Mouse (Mus musculus): Measurements from ENCODE around the gene Arvcf. TPM values are rescaled to one million over a fixed set of nuclear protein-coding genes. Genes with fewer than 3 reads are reported as not detected.

Gene Arvcf
- 66.9 and 71.0 TPM in 2 replicates for polyA plus RNA-seq (2014; fragmentation: Nextera tagmentation; extraction: Ambion mirVana)

DNA sequence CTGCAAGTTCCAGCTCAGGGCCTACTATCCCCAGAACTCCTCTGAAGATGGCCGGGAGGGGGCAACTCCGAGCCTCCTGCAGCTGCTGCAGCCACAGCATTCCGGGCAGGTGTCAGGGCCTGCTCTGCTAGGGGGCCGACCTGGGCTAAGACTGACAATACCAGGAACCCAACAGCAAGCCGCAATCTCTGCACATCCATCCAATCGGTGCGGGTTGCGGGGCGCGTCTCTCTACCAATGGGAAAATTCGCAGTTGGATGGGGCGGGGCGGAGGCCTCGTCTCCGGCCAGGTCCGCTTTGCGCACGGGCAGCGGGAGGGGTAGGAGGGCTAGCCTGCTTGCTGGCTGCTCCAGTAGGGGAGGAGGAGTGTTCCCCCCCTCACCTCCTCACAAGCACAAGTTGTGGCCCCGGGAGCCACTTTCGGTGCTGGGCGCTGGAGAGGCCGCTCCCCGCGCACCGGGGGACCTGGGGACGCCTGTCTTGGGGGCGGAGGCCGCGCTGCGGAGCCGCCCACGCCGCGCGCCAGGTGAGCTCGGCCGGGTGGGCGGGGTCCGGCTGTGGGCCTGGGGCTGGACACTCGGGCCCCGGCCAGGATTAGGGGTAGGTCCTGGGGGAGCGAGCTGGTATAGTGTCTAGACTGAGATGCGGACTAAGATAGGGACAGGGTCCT lies at the start of gene Arvcf, which contains the start of gene Tango2:
Arvcf (plus strand) TSS at position 252 of the 670 bp plus-strand sequence.
Tango2 (minus strand) TSS at position 173 of the 670 bp plus-strand sequence.
- Histone ChIP-seq H3K27ac (ENCODE audit: low read depth, low read length) (no peak within 1 kb of the TSS), H3K4me3 (ENCODE audit: low read depth, low read length) (peak within 1 kb of the TSS; percentile 88), H3K9ac (ENCODE audit: low read length) (peak within 1 kb of the TSS; percentile 81), H3K4me2 (peak within 1 kb of the TSS; percentile 96), H3K36me3 (ENCODE audit: control insufficient read depth, insufficient read depth, low read length) (no peaks in the 10 kb centered on the region), H3K27me3 (ENCODE audit: control insufficient read depth, insufficient read depth, low read length) (no peaks in the 10 kb centered on the region; the same call in 1 of the 2 replicates), H3K4me1 (ENCODE audit: control insufficient read depth, insufficient read depth, low read length) (peaks cover 21% of the 10 kb centered on the region), H3K9me3 (ENCODE audit: control insufficient read depth, low read length) (no peaks in the 10 kb centered on the region)
- 1% methylated on average over 43 of the region's 44 CpGs for WGBS
- peak; percentile 82 for ATAC-seq (ENCODE audit: low FRiP score)
- peak; percentile 96 for DNase-seq (ENCODE audit: low spot score, missing footprints)

DNA sequence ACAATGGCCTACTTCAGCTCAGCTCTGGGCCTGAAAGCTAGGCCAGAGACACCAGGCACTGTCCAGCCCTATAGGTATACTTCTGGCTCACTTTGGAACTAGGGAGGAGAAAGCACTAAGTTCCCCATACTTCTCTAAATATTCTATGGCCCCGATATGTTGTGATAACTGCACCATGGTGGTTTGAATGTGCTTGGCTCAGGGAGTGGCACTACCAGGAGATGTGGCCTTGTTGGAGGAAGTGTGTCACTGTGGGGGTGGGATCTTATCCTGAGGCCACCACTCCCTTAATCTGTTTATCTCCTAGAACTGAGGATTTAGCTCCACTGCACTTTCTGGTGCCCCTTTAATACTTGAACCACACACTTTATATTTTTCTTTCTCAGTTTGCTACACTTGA lies 39.8 kb upstream of the Arvcf start:
- H3K27ac ChIP-seq (ENCODE audit: low read depth, low read length), result no peak overlapping the region
- no peak for DNase-seq (ENCODE audit: low spot score, missing footprints)
- 0 out of 2 replicates have a peak, but pooled peaks cover 1% of the 10 kb centered on the region for H3K36me3 ChIP-seq (ENCODE audit: control insufficient read depth, insufficient read depth, low read length)

GRCm38 (mm10) chr16:18318992-18319391 lies 29.0 kb upstream of the Arvcf start:
- ATAC-seq (ENCODE audit: low FRiP score), result no peak
- Histone ChIP-seq H3K27me3 (ENCODE audit: control insufficient read depth, insufficient read depth, low read length) (no peaks in the 10 kb centered on the region), H3K9me3 (ENCODE audit: control insufficient read depth, low read length) (no peaks in the 10 kb centered on the region), H3K9ac (ENCODE audit: low read length) (no peak overlapping the region), H3K4me3 (ENCODE audit: low read depth, low read length) (no peak overlapping the region), H3K4me2 (no peak overlapping the region), H3K4me1 (ENCODE audit: control insufficient read depth, insufficient read depth, low read length) (no peaks in the 10 kb centered on the region), H3K36me3 (ENCODE audit: control insufficient read depth, insufficient read depth, low read length) (no peaks in the 10 kb centered on the region), H3K27ac (ENCODE audit: low read depth, low read length) (no peak overlapping the region)
- no peak for DNase-seq (ENCODE audit: low spot score, missing footprints)
- 82% methylated on average over 3 of the region's 3 CpGs for WGBS

More for the DNA sequence above, 39.8 kb upstream of the Arvcf start:
- Histone ChIP-seq H3K9me3 (ENCODE audit: control insufficient read depth, low read length) (no peaks in the 10 kb centered on the region), H3K27me3 (ENCODE audit: control insufficient read depth, insufficient read depth, low read length) (no peaks in the 10 kb centered on the region), H3K4me3 (ENCODE audit: low read depth, low read length) (no peak overlapping the region), H3K4me1 (ENCODE audit: control insufficient read depth, insufficient read depth, low read length) (no peaks in the 10 kb centered on the region), H3K9ac (ENCODE audit: low read length) (no peak overlapping the region), H3K4me2 (no peak overlapping the region)
- no peak for ATAC-seq (ENCODE audit: low FRiP score)
- WGBS, result 92% methylated on average over 1 of the region's 1 CpGs

DNA sequence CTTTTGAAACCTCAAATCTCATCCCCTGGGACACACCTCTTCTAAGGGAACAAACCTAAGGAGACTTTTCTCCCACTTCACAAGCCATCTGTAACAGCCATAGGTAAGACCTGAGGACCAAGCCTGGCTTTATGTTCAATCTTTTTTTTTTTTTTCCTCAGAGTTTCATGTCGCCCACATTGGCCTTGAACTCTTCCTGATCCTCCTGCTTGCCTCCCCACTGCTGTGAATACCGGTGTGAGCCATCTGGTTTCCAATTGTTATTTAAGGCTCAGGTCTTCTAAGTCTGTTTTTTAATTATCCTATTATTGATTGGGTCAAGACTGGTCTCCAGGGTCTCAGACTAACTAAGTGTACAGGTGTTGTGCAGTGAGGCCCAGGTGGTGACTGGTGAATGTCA lies 26.5 kb upstream of the Arvcf start:
- no peaks in the 10 kb centered on the region for H3K27me3 ChIP-seq (ENCODE audit: control insufficient read depth, insufficient read depth, low read length)
- no peak overlapping the region for H3K4me2 ChIP-seq
- ATAC-seq (ENCODE audit: low FRiP score) (no peak), DNase-seq (ENCODE audit: low spot score, missing footprints) (no peak)
- no peak overlapping the region for H3K4me3 ChIP-seq (ENCODE audit: low read depth, low read length)
- H3K4me1 ChIP-seq (ENCODE audit: control insufficient read depth, insufficient read depth, low read length), result no peaks in the 10 kb centered on the region
- 84% methylated on average over 2 of the region's 2 CpGs for WGBS
- H3K36me3 ChIP-seq (ENCODE audit: control insufficient read depth, insufficient read depth, low read length), result no peaks in the 10 kb centered on the region
- H3K27ac ChIP-seq (ENCODE audit: low read depth, low read length), result no peak overlapping the region
- H3K9ac ChIP-seq (ENCODE audit: low read length), result no peak overlapping the region
- no peaks in the 10 kb centered on the region for H3K9me3 ChIP-seq (ENCODE audit: control insufficient read depth, low read length)

DNA sequence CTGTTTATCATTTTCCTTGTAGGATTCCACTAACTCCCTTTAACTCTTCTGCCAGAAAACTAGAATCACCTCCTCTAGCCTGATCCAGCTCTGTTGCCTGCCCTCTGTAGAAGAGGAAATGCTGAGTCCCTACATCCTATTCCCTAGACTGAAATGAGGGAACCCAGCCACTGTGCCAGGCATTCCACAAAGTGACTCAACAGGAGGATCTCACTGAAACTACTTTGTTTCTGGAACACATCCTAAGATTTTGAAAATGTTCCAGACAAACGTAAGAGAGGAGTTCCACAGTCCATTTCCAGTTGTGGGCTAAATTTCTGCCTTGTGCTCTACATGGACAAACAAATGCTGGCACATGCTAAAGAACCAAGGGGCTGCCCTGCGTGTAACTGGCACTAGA lies 24.5 kb upstream of the Arvcf start:
- WGBS, result 85% methylated on average over 2 of the region's 2 CpGs
- no peak for ATAC-seq (ENCODE audit: low FRiP score)
- H3K36me3 ChIP-seq (ENCODE audit: control insufficient read depth, insufficient read depth, low read length), result no peaks in the 10 kb centered on the region

DNA sequence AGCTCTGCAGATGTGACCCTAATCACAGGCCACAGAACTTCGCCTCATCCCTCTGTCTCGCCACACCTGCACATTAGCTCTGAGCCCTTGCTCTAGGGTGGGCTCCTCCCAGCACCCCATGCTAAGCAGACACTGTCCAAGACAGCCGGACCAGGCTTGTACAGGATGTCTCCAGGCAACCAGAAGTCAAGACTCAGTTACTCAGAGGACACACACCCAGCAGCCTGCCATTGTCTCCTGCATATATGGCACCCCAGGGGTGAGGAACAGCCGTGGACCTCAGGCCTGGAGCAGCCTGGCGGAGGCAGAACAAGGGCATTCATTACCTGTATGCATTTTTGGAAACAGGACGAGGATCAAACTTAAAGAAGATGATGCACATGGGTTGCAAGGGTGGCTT lies 24.0 kb upstream of the Arvcf start:
- H3K4me1 ChIP-seq (ENCODE audit: control insufficient read depth, insufficient read depth, low read length), result no peaks in the 10 kb centered on the region
- H3K27me3 ChIP-seq (ENCODE audit: control insufficient read depth, insufficient read depth, low read length), result no peaks in the 10 kb centered on the region
- 77% methylated on average over 6 of the region's 6 CpGs for WGBS
- H3K36me3 ChIP-seq (ENCODE audit: control insufficient read depth, insufficient read depth, low read length), result no peaks in the 10 kb centered on the region
- H3K9me3 ChIP-seq (ENCODE audit: control insufficient read depth, low read length), result no peaks in the 10 kb centered on the region
- H3K4me3 ChIP-seq (ENCODE audit: low read depth, low read length), result no peak overlapping the region
- no peak overlapping the region for H3K4me2 ChIP-seq
- ATAC-seq (ENCODE audit: low FRiP score), result no peak
- no peak overlapping the region for H3K27ac ChIP-seq (ENCODE audit: low read depth, low read length)
- no peak overlapping the region for H3K9ac ChIP-seq (ENCODE audit: low read length)
- no peak for DNase-seq (ENCODE audit: low spot score, missing footprints)

More for the DNA sequence above, 24.5 kb upstream of the Arvcf start:
- Histone ChIP-seq H3K4me1 (ENCODE audit: control insufficient read depth, insufficient read depth, low read length) (no peaks in the 10 kb centered on the region), H3K27ac (ENCODE audit: low read depth, low read length) (no peak overlapping the region), H3K9ac (ENCODE audit: low read length) (no peak overlapping the region), H3K4me3 (ENCODE audit: low read depth, low read length) (no peak overlapping the region), H3K9me3 (ENCODE audit: control insufficient read depth, low read length) (no peaks in the 10 kb centered on the region), H3K27me3 (ENCODE audit: control insufficient read depth, insufficient read depth, low read length) (no peaks in the 10 kb centered on the region), H3K4me2 (no peak overlapping the region)
- no peak for DNase-seq (ENCODE audit: low spot score, missing footprints)

DNA sequence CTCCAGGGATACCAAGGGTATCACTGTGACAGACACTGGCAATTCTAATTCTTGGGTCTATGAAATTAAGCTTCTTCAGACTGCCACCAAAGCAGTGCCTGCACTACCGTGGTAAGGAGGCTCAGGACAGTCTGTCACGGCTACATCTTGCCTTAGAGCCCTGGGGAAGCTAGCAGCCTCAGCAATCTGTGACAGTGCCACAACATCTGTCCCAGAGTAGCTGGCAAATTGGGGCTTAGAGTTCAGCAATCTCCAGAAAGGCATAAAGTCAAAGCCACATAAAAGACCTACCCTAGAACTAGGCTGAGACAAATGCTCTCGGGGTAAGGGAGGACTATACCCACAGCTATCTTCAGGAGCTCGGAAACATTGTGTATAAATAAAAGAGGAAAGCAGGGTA lies 22.2 kb upstream of the Arvcf start:
- Histone ChIP-seq H3K9ac (ENCODE audit: low read length) (no peak overlapping the region), H3K27me3 (ENCODE audit: control insufficient read depth, insufficient read depth, low read length) (no peaks in the 10 kb centered on the region), H3K4me1 (ENCODE audit: control insufficient read depth, insufficient read depth, low read length) (no peaks in the 10 kb centered on the region), H3K27ac (ENCODE audit: low read depth, low read length) (no peak overlapping the region), H3K4me2 (no peak overlapping the region), H3K36me3 (ENCODE audit: control insufficient read depth, insufficient read depth, low read length) (no peaks in the 10 kb centered on the region), H3K9me3 (ENCODE audit: control insufficient read depth, low read length) (no peaks in the 10 kb centered on the region), H3K4me3 (ENCODE audit: low read depth, low read length) (no peak overlapping the region)
- DNase-seq (ENCODE audit: low spot score, missing footprints), result no peak
- ATAC-seq (ENCODE audit: low FRiP score), result no peak
- WGBS, result 87% methylated on average over 4 of the region's 4 CpGs

- Histone ChIP-seq H3K27me3 (ENCODE audit: control insufficient read depth, insufficient read depth, low read length) (no peaks in the 10 kb centered on the region), H3K36me3 (ENCODE audit: control insufficient read depth, insufficient read depth, low read length) (no peaks in the 10 kb centered on the region), H3K27ac (ENCODE audit: low read depth, low read length) (no peak overlapping the region), H3K4me1 (ENCODE audit: control insufficient read depth, insufficient read depth, low read length) (no peaks in the 10 kb centered on the region), H3K4me2 (no peak overlapping the region), H3K9ac (ENCODE audit: low read length) (no peak overlapping the region), H3K4me3 (ENCODE audit: low read depth, low read length) (no peak overlapping the region), H3K9me3 (ENCODE audit: control insufficient read depth, low read length) (no peaks in the 10 kb centered on the region)
- WGBS, result 92% methylated on average over 9 of the region's 9 CpGs
- DNase-seq (ENCODE audit: low spot score, missing footprints) (no peak), ATAC-seq (ENCODE audit: low FRiP score) (no peak)
These were observed 20.0 kb upstream of the Arvcf start for GRCm38 (mm10) chr16:18327936-18328335.

GRCm38 (mm10) chr16:18328524-18328923 lies 19.5 kb upstream of the Arvcf start:
- Histone ChIP-seq H3K4me3 (ENCODE audit: low read depth, low read length) (no peak overlapping the region), H3K9me3 (ENCODE audit: control insufficient read depth, low read length) (no peaks in the 10 kb centered on the region), H3K9ac (ENCODE audit: low read length) (no peak overlapping the region), H3K4me2 (no peak overlapping the region), H3K36me3 (ENCODE audit: control insufficient read depth, insufficient read depth, low read length) (no peaks in the 10 kb centered on the region), H3K27ac (ENCODE audit: low read depth, low read length) (no peak overlapping the region), H3K4me1 (ENCODE audit: control insufficient read depth, insufficient read depth, low read length) (no peaks in the 10 kb centered on the region), H3K27me3 (ENCODE audit: control insufficient read depth, insufficient read depth, low read length) (no peaks in the 10 kb centered on the region)
- WGBS, result 89% methylated on average over 1 of the region's 1 CpGs
- no peak for ATAC-seq (ENCODE audit: low FRiP score)
- no peak for DNase-seq (ENCODE audit: low spot score, missing footprints)
